Mouse (Mus musculus): ENCODE data around the gene Rnd3.
A peak's percentile ranks its signal among the peaks of the same experiment; 100 is the strongest.

Rnd3 gene

GRCm38 (mm10) chr2:51132181-51132580 is 16.7 kb downstream of the Rnd3 start:
- no peak for DNase-seq (ENCODE audit: extremely low spot score, low spot score)

GRCm38 (mm10) chr2:51128090-51128489 is 20.8 kb downstream of the Rnd3 start:
- no peak for DNase-seq (ENCODE audit: extremely low spot score, low spot score)

GRCm38 (mm10) chr2:51110271-51110670 is 38.6 kb downstream of the Rnd3 start:
- no peak for DNase-seq (ENCODE audit: extremely low spot score, low spot score)

- no peak for DNase-seq (ENCODE audit: extremely low spot score, low spot score)
These were observed 40.3 kb downstream of the Rnd3 start for GRCm38 (mm10) chr2:51108631-51109030.

- no peak for DNase-seq (ENCODE audit: extremely low spot score, low spot score)
These were observed 47.7 kb downstream of the Rnd3 start for GRCm38 (mm10) chr2:51101187-51101586.

- DNase-seq (ENCODE audit: extremely low spot score, low spot score): no peak
These were observed 48.9 kb downstream of the Rnd3 start for GRCm38 (mm10) chr2:51099987-51100386.

GRCm38 (mm10) chr2:51099240-51099639 is 49.7 kb downstream of the Rnd3 start:
- no peak for DNase-seq (ENCODE audit: extremely low spot score, low spot score)

- no peak for DNase-seq (ENCODE audit: extremely low spot score, low spot score)
These were observed 58.2 kb downstream of the Rnd3 start for GRCm38 (mm10) chr2:51090688-51091087.

- DNase-seq (ENCODE audit: extremely low spot score, low spot score): no peak
These were observed 58.9 kb downstream of the Rnd3 start for GRCm38 (mm10) chr2:51090049-51090448.

GRCm38 (mm10) chr2:51088843-51089573 is 59.9 kb downstream of the Rnd3 start:
- no peak for DNase-seq (ENCODE audit: extremely low spot score, low spot score)

- DNase-seq (ENCODE audit: extremely low spot score, low spot score): no peak
These were observed 60.8 kb downstream of the Rnd3 start for GRCm38 (mm10) chr2:51088123-51088453.

GRCm38 (mm10) chr2:51087307-51088122 is 61.4 kb downstream of the Rnd3 start:
- DNase-seq (ENCODE audit: extremely low spot score, low spot score): peak; percentile 43

- DNase-seq (ENCODE audit: extremely low spot score, low spot score): no peak
These were observed 63.8 kb downstream of the Rnd3 start for GRCm38 (mm10) chr2:51085155-51085554.

- no peak for DNase-seq (ENCODE audit: extremely low spot score, low spot score)
These were observed 66.1 kb downstream of the Rnd3 start for GRCm38 (mm10) chr2:51082714-51083351.

All from neural tube, embryonic 10.5 days (tissue).